Mouse (Mus musculus): Measurements from ENCODE around the gene Yrdc. TPM values are rescaled to one million over a fixed set of nuclear protein-coding genes. Genes with fewer than 3 reads are reported as not detected.

The Yrdc gene
- polyA plus RNA-seq, 1 experiment from 2014 or later, result 49.8 TPM

- H3K9ac ChIP-seq (ENCODE audit: low read depth, low read length), result no peak overlapping the region
- H3K4me3 ChIP-seq (ENCODE audit: low read length), result peak overlapping the region; percentile 43
- peaks cover 45% of the 10 kb centered on the region for H3K27me3 ChIP-seq (ENCODE audit: control insufficient read depth, insufficient read depth, low read length)
- H3K4me2 ChIP-seq (replicated peaks; ENCODE audit: low read depth, low read length), result peak overlapping the region; percentile 73
- 2% methylated on average over 67 of the region's 83 CpGs for WGBS
- no peaks in the 10 kb centered on the region for H3K36me3 ChIP-seq (ENCODE audit: control insufficient read depth, insufficient read depth, low read length)
- 0 out of 2 replicates have a peak, but pooled peaks cover 7% of the 10 kb centered on the region for H3K4me1 ChIP-seq (ENCODE audit: control insufficient read depth, insufficient read depth, low read length)
- H3K27ac ChIP-seq (ENCODE audit: low read depth, low read length), result no peak overlapping the region
- H3K9me3 ChIP-seq (ENCODE audit: control insufficient read depth, low read length), result no peaks in the 10 kb centered on the region
- ATAC-seq (ENCODE audit: low FRiP score, low TSS enrichment), result no peak
These were observed 44.3 kb downstream of the Yrdc start for GRCm38 (mm10) chr4:124894508-124895428.

- H3K27ac ChIP-seq (ENCODE audit: low read depth, low read length), result no peak overlapping the region
- 54% methylated on average over 10 of the region's 10 CpGs for WGBS
- 0 out of 2 replicates have a peak, but pooled peaks cover 7% of the 10 kb centered on the region for H3K4me1 ChIP-seq (ENCODE audit: control insufficient read depth, insufficient read depth, low read length)
- no peaks in the 10 kb centered on the region for H3K36me3 ChIP-seq (ENCODE audit: control insufficient read depth, insufficient read depth, low read length)
- no peaks in the 10 kb centered on the region for H3K9me3 ChIP-seq (ENCODE audit: control insufficient read depth, low read length)
- peaks cover 30% of the 10 kb centered on the region for H3K27me3 ChIP-seq (ENCODE audit: control insufficient read depth, insufficient read depth, low read length)
- H3K4me2 ChIP-seq (replicated peaks; ENCODE audit: low read depth, low read length), result no peak overlapping the region
- no peak for ATAC-seq (ENCODE audit: low FRiP score, low TSS enrichment)
- H3K9ac ChIP-seq (ENCODE audit: low read depth, low read length), result no peak overlapping the region
- no peak overlapping the region for H3K4me3 ChIP-seq (ENCODE audit: low read length)
These were observed 47.9 kb downstream of the Yrdc start for GRCm38 (mm10) chr4:124898428-124898827.

GRCm38 (mm10) chr4:124899906-124900305 lies 49.4 kb downstream of the Yrdc start:
- ATAC-seq (ENCODE audit: low FRiP score, low TSS enrichment), result no peak
- H3K36me3 ChIP-seq (ENCODE audit: control insufficient read depth, insufficient read depth, low read length), result no peaks in the 10 kb centered on the region
- H3K27ac ChIP-seq (ENCODE audit: low read depth, low read length), result no peak overlapping the region
- H3K4me1 ChIP-seq (ENCODE audit: control insufficient read depth, insufficient read depth, low read length), result 0 out of 2 replicates have a peak, but pooled peaks cover 2% of the 10 kb centered on the region
- no peak overlapping the region for H3K4me2 ChIP-seq (replicated peaks; ENCODE audit: low read depth, low read length)
- no peak overlapping the region for H3K9ac ChIP-seq (ENCODE audit: low read depth, low read length)
- no peaks in the 10 kb centered on the region for H3K9me3 ChIP-seq (ENCODE audit: control insufficient read depth, low read length)
- peaks cover 18% of the 10 kb centered on the region for H3K27me3 ChIP-seq (ENCODE audit: control insufficient read depth, insufficient read depth, low read length)
- H3K4me3 ChIP-seq (ENCODE audit: low read length), result no peak overlapping the region
- 63% methylated on average over 5 of the region's 5 CpGs for whole genome bisulfite sequencing

Other genes starting within 250 kb of the Yrdc start
- not detected in 2 replicates for gene 3100002H09Rik, start 239.9 kb upstream of the Yrdc start, polyA plus RNA-seq (2014; fragmentation: Nextera tagmentation; extraction: Ambion mirVana)
- gene Pou3f1, start 193.9 kb upstream of the Yrdc start, polyA plus RNA-seq (2014; fragmentation: Nextera tagmentation; extraction: Ambion mirVana), result 1.6 and 1.7 TPM in 2 replicates
- 67.9 and 93.7 TPM in 2 replicates for gene Utp11, start 157.1 kb upstream of the Yrdc start, polyA plus RNA-seq (2014; fragmentation: Nextera tagmentation; extraction: Ambion mirVana)
- 9.5 and 9.7 TPM in 2 replicates for gene Fhl3, start 150.0 kb upstream of the Yrdc start, polyA plus RNA-seq (2014; fragmentation: Nextera tagmentation; extraction: Ambion mirVana)
- gene Sf3a3, start 135.9 kb upstream of the Yrdc start, polyA plus RNA-seq (2014; fragmentation: Nextera tagmentation; extraction: Ambion mirVana), result 177 and 183 TPM in 2 replicates
- gene Inpp5b, start 108.8 kb upstream of the Yrdc start, polyA plus RNA-seq (2014; fragmentation: Nextera tagmentation; extraction: Ambion mirVana), result 22.2 and 26.4 TPM in 2 replicates
- gene Mtf1, start 48.6 kb upstream of the Yrdc start, polyA plus RNA-seq (2014; fragmentation: Nextera tagmentation; extraction: Ambion mirVana), result 13.7 and 17.5 TPM in 2 replicates
- gene 1110065P20Rik, start 517 bp downstream of the Yrdc start, polyA plus RNA-seq (2014; fragmentation: Nextera tagmentation; extraction: Ambion mirVana), result 53.6 and 64.3 TPM in 2 replicates
- gene Maneal, start 11.5 kb downstream of the Yrdc start, polyA plus RNA-seq (2014; fragmentation: Nextera tagmentation; extraction: Ambion mirVana), result 0.66 and 0.81 TPM in 2 replicates
- 0.10 and 0.23 TPM in 2 replicates for gene Epha10, start 30.2 kb downstream of the Yrdc start, polyA plus RNA-seq (2014; fragmentation: Nextera tagmentation; extraction: Ambion mirVana)
- 4.8 and 5.0 TPM in 2 replicates for gene 9930104L06Rik, start 86.4 kb downstream of the Yrdc start, polyA plus RNA-seq (2014; fragmentation: Nextera tagmentation; extraction: Ambion mirVana)
- gene Cdca8, start 88.6 kb downstream of the Yrdc start, polyA plus RNA-seq (2014; fragmentation: Nextera tagmentation; extraction: Ambion mirVana), result 151 and 152 TPM in 2 replicates
- gene Rspo1, start 135.8 kb downstream of the Yrdc start, polyA plus RNA-seq (2014; fragmentation: Nextera tagmentation; extraction: Ambion mirVana), result 40.0 and 44.8 TPM in 2 replicates
- gene Gnl2, start 165.9 kb downstream of the Yrdc start, polyA plus RNA-seq (2014; fragmentation: Nextera tagmentation; extraction: Ambion mirVana), result 56.9 and 95.5 TPM in 2 replicates
- 0.11 TPM in 1 of 2 replicates, not detected in the other for gene Dnali1, start 215.0 kb downstream of the Yrdc start, polyA plus RNA-seq (2014; fragmentation: Nextera tagmentation; extraction: Ambion mirVana)
- gene Snip1, start 216.0 kb downstream of the Yrdc start, polyA plus RNA-seq (2014; fragmentation: Nextera tagmentation; extraction: Ambion mirVana), result 30.6 and 36.9 TPM in 2 replicates
- gene Meaf6, start 234.5 kb downstream of the Yrdc start, polyA plus RNA-seq (2014; fragmentation: Nextera tagmentation; extraction: Ambion mirVana), result 64.3 and 72.1 TPM in 2 replicates

Measured in kidney, embryonic 14.5 days (tissue).